Mouse (Mus musculus): Measurements from ENCODE around the gene Itpr2. TPM values are rescaled to one million over a fixed set of nuclear protein-coding genes. Genes with fewer than 3 reads are reported as not detected.

Gene Itpr2
- polyA plus RNA-seq, 1 experiment from 2014 or later = 6.1 TPM

DNA sequence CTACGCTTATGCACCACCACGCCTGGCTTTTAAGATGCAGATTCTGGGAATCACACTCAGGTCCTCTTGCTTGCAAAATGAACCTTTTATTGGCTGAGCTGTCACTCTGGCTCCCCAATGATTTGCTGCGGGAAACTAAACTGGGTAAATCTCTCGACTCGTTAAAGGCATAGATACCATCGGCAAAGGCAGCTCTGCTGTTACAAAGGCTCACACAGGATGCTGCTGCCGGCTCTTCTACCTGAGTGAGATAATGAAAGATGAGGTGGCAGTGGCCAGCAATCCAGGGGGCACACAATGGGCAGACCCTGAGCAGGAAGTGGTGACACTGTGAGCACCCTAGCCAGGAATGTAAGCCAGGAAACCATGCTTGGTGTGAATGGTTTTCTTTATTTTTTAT, 373.0 kb downstream of the Itpr2 start:
- Histone ChIP-seq H3K9me3 (ENCODE audit: control insufficient read depth, low read length) (no peaks in the 10 kb centered on the region), H3K4me3 (ENCODE audit: low read depth, low read length) (no peak overlapping the region), H3K27me3 (ENCODE audit: control insufficient read depth, insufficient read depth, low read length) (no peaks in the 10 kb centered on the region), H3K36me3 (ENCODE audit: control insufficient read depth, insufficient read depth, low read length) (no peaks in the 10 kb centered on the region), H3K27ac (ENCODE audit: low read depth, low read length) (no peak overlapping the region), H3K4me1 (ENCODE audit: control insufficient read depth, insufficient read depth, low read length) (no peaks in the 10 kb centered on the region), H3K4me2 (ENCODE audit: low read depth, low read length) (no peak overlapping the region), H3K9ac (replicated peaks; ENCODE audit: low read depth, low read length) (no peak overlapping the region)
- 70% methylated on average over 7 of the region's 7 CpGs for WGBS
- no peak for ATAC-seq (ENCODE audit: low read depth)

DNA sequence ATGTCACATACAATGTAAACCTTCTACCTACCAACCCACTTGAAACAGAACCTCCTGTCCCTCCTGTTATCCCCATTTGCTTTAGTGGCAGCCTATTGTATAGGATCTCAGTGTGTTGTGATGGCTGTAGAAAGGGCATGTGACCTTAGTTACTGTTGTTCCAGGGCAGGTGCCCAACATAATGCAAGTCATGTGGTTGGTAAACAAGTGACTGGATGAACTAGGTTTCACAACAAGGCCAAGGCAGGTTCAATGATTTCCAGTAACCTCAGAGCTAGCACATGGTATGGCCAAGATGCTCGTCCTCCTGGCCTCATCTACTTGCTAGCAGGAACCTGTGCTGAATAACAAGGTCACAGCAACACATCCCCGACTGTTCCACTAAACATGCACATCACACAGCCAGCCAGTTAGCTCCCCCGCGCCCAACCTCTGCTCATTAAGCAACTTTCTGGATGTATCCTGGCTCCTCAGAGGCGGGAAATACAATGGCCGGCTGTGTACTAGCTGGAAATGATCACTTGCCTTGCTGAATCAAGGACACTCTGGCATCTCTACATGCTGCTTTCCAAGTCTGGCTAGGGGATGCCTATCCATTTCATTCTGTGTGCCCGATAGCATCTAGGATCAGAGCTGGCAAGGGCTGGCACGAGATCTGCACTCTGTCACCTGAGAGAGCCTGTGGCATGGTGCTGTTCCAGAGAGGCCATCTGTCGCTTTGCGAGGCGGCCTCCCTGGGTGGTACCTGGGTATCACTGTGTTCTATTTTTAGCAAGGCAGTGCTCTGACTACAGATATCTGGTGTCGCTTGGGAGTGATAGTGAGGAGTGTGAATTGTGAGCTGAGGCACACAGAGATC, 375.0 kb downstream of the Itpr2 start:
- Histone ChIP-seq H3K27ac (ENCODE audit: low read depth, low read length) (no peak overlapping the region), H3K36me3 (ENCODE audit: control insufficient read depth, insufficient read depth, low read length) (no peaks in the 10 kb centered on the region), H3K4me3 (ENCODE audit: low read depth, low read length) (no peak overlapping the region), H3K9me3 (ENCODE audit: control insufficient read depth, low read length) (no peaks in the 10 kb centered on the region), H3K4me1 (ENCODE audit: control insufficient read depth, insufficient read depth, low read length) (no peaks in the 10 kb centered on the region), H3K27me3 (ENCODE audit: control insufficient read depth, insufficient read depth, low read length) (no peaks in the 10 kb centered on the region), H3K9ac (replicated peaks; ENCODE audit: low read depth, low read length) (no peak overlapping the region), H3K4me2 (ENCODE audit: low read depth, low read length) (no peak overlapping the region)
- no peak for ATAC-seq (ENCODE audit: low read depth)
- 82% methylated on average over 12 of the region's 12 CpGs for WGBS

DNA sequence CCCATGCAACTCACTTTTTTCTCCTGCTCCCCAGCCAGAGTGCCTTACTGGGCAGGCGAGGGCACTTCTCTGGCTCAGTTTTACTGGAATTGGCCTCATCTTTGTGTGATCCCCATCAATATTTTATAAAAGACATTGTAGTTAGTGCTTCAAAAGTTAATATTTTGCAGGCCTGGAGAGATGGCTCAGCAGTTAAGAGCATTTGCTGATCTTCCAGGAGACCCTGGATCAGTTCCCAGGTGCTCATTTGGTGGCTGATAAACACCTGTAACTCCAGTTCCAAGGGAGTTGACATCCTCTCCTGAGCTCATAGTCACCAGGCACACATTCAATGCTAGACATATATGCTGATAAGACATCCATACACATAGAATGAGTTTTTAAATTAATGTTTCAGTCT, 376.4 kb downstream of the Itpr2 start:
- Histone ChIP-seq H3K4me1 (ENCODE audit: control insufficient read depth, insufficient read depth, low read length) (no peaks in the 10 kb centered on the region), H3K4me2 (ENCODE audit: low read depth, low read length) (no peak overlapping the region), H3K27me3 (ENCODE audit: control insufficient read depth, insufficient read depth, low read length) (no peaks in the 10 kb centered on the region), H3K9me3 (ENCODE audit: control insufficient read depth, low read length) (no peaks in the 10 kb centered on the region), H3K36me3 (ENCODE audit: control insufficient read depth, insufficient read depth, low read length) (no peaks in the 10 kb centered on the region), H3K27ac (ENCODE audit: low read depth, low read length) (no peak overlapping the region), H3K4me3 (ENCODE audit: low read depth, low read length) (no peak overlapping the region), H3K9ac (replicated peaks; ENCODE audit: low read depth, low read length) (no peak overlapping the region)
- ATAC-seq (ENCODE audit: low read depth) = no peak
- WGBS = 100% methylated on average over 1 of the region's 1 CpGs

DNA sequence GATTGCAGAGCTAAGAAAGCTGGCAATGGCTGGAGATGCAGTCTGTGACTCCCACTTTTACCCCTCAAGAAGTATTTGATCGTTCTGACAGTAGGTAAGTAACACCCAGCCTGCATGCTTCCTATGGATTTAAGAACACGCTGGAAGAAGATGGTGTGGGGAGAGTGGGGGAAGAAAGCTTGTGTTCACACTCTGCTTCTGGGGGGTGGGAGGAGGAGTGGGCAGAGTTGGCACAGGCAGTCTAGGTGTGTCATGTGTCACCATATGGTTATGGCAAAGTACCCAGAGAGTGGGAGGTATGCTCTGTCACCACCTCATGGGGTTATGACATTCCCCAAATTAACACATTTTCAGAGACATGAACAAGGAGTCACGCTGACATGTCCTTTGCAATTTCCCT, 377.5 kb downstream of the Itpr2 start:
- no peak overlapping the region for H3K9ac ChIP-seq (replicated peaks; ENCODE audit: low read depth, low read length)
- no peak overlapping the region for H3K4me3 ChIP-seq (ENCODE audit: low read depth, low read length)
- WGBS = 82% methylated on average over 3 of the region's 3 CpGs
- no peak overlapping the region for H3K27ac ChIP-seq (ENCODE audit: low read depth, low read length)
- no peaks in the 10 kb centered on the region for H3K4me1 ChIP-seq (ENCODE audit: control insufficient read depth, insufficient read depth, low read length)
- no peak for ATAC-seq (ENCODE audit: low read depth)
- no peaks in the 10 kb centered on the region for H3K9me3 ChIP-seq (ENCODE audit: control insufficient read depth, low read length)
- H3K4me2 ChIP-seq (ENCODE audit: low read depth, low read length) = no peak overlapping the region
- no peaks in the 10 kb centered on the region for H3K27me3 ChIP-seq (ENCODE audit: control insufficient read depth, insufficient read depth, low read length)
- no peaks in the 10 kb centered on the region for H3K36me3 ChIP-seq (ENCODE audit: control insufficient read depth, insufficient read depth, low read length)

DNA sequence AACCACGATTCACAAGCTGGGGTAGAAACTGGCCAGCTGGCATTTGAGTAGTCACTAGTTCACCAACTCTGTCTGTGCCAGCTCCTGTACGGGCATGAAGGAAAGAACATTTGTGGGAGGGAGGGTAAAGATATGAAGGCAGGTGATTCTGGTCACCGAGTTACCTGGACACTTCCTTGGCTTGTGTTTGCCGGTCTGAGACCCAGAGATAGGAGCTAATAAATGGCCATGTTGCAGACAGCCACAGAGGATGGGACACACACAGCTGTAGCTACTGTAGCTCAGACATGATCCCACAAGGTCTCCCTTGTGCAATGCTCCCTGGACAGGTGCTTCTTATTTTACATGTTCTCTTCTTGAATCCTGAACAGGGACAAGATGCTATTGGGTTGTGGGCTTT, 378.4 kb downstream of the Itpr2 start:
- no peaks in the 10 kb centered on the region for H3K27me3 ChIP-seq (ENCODE audit: control insufficient read depth, insufficient read depth, low read length)
- H3K4me1 ChIP-seq (ENCODE audit: control insufficient read depth, insufficient read depth, low read length) = no peaks in the 10 kb centered on the region
- no peak overlapping the region for H3K9ac ChIP-seq (replicated peaks; ENCODE audit: low read depth, low read length)
- no peak overlapping the region for H3K4me3 ChIP-seq (ENCODE audit: low read depth, low read length)
- no peaks in the 10 kb centered on the region for H3K36me3 ChIP-seq (ENCODE audit: control insufficient read depth, insufficient read depth, low read length)
- no peak for ATAC-seq (ENCODE audit: low read depth)
- H3K4me2 ChIP-seq (ENCODE audit: low read depth, low read length) = no peak overlapping the region
- H3K27ac ChIP-seq (ENCODE audit: low read depth, low read length) = no peak overlapping the region
- no peaks in the 10 kb centered on the region for H3K9me3 ChIP-seq (ENCODE audit: control insufficient read depth, low read length)
- WGBS = 95% methylated on average over 4 of the region's 4 CpGs

DNA sequence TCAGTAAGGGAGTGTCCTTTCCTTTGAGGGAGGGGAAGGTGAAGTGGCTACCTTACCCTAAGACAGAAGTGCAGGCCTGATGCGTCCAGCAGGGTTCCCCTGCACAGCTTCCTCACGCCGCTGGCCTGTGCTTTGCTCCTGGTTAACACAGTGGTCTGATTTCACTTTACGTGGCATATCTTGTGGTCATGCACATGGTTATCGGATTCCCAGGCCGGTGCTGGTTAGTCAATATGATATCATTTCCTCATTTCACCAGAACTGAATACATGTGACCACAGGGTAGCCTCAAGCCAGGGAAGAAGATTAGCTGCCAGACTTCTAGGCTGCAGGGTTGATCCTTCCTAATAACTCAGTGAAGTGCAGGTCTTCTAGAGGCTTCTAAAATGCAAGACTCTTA, 381.9 kb downstream of the Itpr2 start:
- no peaks in the 10 kb centered on the region for H3K9me3 ChIP-seq (ENCODE audit: control insufficient read depth, low read length)
- ATAC-seq (ENCODE audit: low read depth) = no peak
- H3K4me3 ChIP-seq (ENCODE audit: low read depth, low read length) = no peak overlapping the region
- WGBS = 85% methylated on average over 6 of the region's 6 CpGs
- H3K4me1 ChIP-seq (ENCODE audit: control insufficient read depth, insufficient read depth, low read length) = no peaks in the 10 kb centered on the region
- H3K27me3 ChIP-seq (ENCODE audit: control insufficient read depth, insufficient read depth, low read length) = no peaks in the 10 kb centered on the region
- no peak overlapping the region for H3K27ac ChIP-seq (ENCODE audit: low read depth, low read length)
- no peak overlapping the region for H3K4me2 ChIP-seq (ENCODE audit: low read depth, low read length)
- H3K9ac ChIP-seq (replicated peaks; ENCODE audit: low read depth, low read length) = no peak overlapping the region
- no peaks in the 10 kb centered on the region for H3K36me3 ChIP-seq (ENCODE audit: control insufficient read depth, insufficient read depth, low read length)

DNA sequence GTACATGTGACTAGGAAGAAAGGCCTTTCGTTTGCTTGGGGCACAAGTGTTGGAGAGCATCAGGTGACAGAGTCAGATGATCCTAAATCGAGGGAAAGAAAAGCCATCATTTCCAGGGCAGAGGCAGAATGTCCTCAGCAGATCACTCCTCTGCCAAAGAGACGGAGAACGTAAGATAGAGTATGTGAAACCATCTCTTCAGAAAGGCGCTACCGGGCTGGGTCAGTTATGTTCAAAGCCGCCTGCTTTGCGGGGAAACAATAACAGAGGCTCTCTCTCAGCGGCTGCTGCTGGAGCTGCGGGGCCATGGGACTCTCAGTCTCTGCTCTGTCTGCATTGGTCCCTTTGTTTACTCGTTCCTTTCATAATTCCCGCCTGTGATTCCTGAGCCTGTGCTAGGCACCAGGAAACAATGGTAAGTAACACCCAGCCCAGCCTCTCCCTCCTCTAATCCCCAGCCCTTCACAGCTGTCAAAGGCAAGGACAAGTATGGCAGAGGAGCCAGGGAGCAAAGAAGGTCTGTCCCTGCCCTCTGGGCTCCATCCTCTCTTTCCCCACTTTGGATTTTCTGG, 387.2 kb downstream of the Itpr2 start:
- no peaks in the 10 kb centered on the region for H3K36me3 ChIP-seq (ENCODE audit: control insufficient read depth, insufficient read depth, low read length)
- no peaks in the 10 kb centered on the region for H3K9me3 ChIP-seq (ENCODE audit: control insufficient read depth, low read length)
- peaks cover 6% of the 10 kb centered on the region; the same call in 1 of the 2 replicates for H3K4me1 ChIP-seq (ENCODE audit: control insufficient read depth, insufficient read depth, low read length)
- H3K9ac ChIP-seq (replicated peaks; ENCODE audit: low read depth, low read length) = no peak overlapping the region
- no peak overlapping the region for H3K27ac ChIP-seq (ENCODE audit: low read depth, low read length)
- no peak overlapping the region for H3K4me3 ChIP-seq (ENCODE audit: low read depth, low read length)
- no peak overlapping the region for H3K4me2 ChIP-seq (ENCODE audit: low read depth, low read length)
- no peaks in the 10 kb centered on the region for H3K27me3 ChIP-seq (ENCODE audit: control insufficient read depth, insufficient read depth, low read length)
- 12% methylated on average over 12 of the region's 12 CpGs for WGBS
- no peak for ATAC-seq (ENCODE audit: low read depth)

DNA sequence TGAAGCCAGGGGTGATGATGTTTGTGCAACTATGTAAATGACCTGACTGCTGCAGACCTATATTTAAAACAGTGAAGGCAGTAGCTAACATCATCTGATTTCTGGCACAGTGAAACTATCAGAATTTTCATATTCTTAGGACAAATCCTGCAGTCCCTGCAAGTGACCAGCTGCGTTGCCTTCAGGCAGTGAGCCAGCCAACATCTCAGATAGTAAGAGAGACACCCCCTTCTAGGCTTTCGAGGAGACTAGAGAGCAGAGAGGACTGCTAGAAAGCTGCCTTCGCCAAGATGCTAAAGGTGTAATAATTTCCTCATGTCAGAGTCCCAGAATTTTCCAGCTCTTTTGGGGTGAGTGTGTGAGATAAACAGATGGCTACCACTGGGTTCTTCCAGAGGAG, 388.0 kb downstream of the Itpr2 start:
- Histone ChIP-seq H3K4me1 (ENCODE audit: control insufficient read depth, insufficient read depth, low read length) (peaks cover 6% of the 10 kb centered on the region; the same call in 1 of the 2 replicates), H3K4me3 (ENCODE audit: low read depth, low read length) (no peak overlapping the region), H3K27ac (ENCODE audit: low read depth, low read length) (no peak overlapping the region), H3K27me3 (ENCODE audit: control insufficient read depth, insufficient read depth, low read length) (no peaks in the 10 kb centered on the region), H3K9me3 (ENCODE audit: control insufficient read depth, low read length) (no peaks in the 10 kb centered on the region), H3K9ac (replicated peaks; ENCODE audit: low read depth, low read length) (no peak overlapping the region), H3K4me2 (ENCODE audit: low read depth, low read length) (no peak overlapping the region), H3K36me3 (ENCODE audit: control insufficient read depth, insufficient read depth, low read length) (no peaks in the 10 kb centered on the region)
- ATAC-seq (ENCODE audit: low read depth) = no peak
- WGBS = 91% methylated on average over 3 of the region's 3 CpGs

DNA sequence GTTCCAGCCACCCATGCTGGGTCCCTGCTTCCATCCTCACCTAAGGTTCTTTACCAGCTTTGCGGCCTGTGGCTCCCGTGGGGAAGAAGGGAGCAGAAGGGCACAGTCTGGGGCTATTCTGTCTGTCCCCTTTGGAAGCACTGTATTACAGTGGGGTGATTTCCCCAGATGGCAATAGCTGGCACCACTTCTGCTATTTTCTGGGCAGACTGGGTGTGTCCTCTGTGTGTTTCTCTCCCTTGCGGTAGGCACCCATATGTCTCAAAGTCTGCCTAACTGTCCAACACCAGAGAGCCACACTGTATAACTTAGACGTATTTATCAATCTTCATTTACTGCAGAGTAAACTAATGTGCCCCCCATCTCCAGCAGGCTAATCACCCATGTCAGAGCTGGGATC, 388.9 kb downstream of the Itpr2 start:
- no peak for ATAC-seq (ENCODE audit: low read depth)
- H3K4me3 ChIP-seq (ENCODE audit: low read depth, low read length) = no peak overlapping the region
- H3K4me1 ChIP-seq (ENCODE audit: control insufficient read depth, insufficient read depth, low read length) = peaks cover 6% of the 10 kb centered on the region; the same call in 1 of the 2 replicates
- no peak overlapping the region for H3K9ac ChIP-seq (replicated peaks; ENCODE audit: low read depth, low read length)
- H3K27me3 ChIP-seq (ENCODE audit: control insufficient read depth, insufficient read depth, low read length) = no peaks in the 10 kb centered on the region
- H3K9me3 ChIP-seq (ENCODE audit: control insufficient read depth, low read length) = no peaks in the 10 kb centered on the region
- no peak overlapping the region for H3K4me2 ChIP-seq (ENCODE audit: low read depth, low read length)
- H3K36me3 ChIP-seq (ENCODE audit: control insufficient read depth, insufficient read depth, low read length) = no peaks in the 10 kb centered on the region
- whole genome bisulfite sequencing = 79% methylated on average over 4 of the region's 4 CpGs
- no peak overlapping the region for H3K27ac ChIP-seq (ENCODE audit: low read depth, low read length)

Measured in neural tube, embryonic 14.5 days (tissue).